Mouse (Mus musculus) CD8-positive naive resting alpha-beta T cell, adult 2 months (primary cell): ENCODE data around the gene Olfr543.

Source experiments
- DNase-seq, 2 experiments: peaks; one replicate each; pipeline ENCODE4 v3.0.0; 2022; ENCODE audit warnings: low read depth in 2 of 2, low spot score in 2 of 2

The Olfr543 gene

GRCm38 (mm10) chr7:102477377-102477776 is 4.1 kb downstream of the Olfr543 start:
- no peak for DNase-seq

GRCm38 (mm10) chr7:102476601-102477000 is 4.9 kb downstream of the Olfr543 start:
- DNase-seq: no peak

GRCm38 (mm10) chr7:102472675-102473074 is 8.8 kb downstream of the Olfr543 start:
- no peak for DNase-seq

- DNase-seq: no peak
Measured at GRCm38 (mm10) chr7:102467566-102467965, 13.9 kb downstream of the Olfr543 start.

GRCm38 (mm10) chr7:102458618-102459380 is 22.7 kb downstream of the Olfr543 start:
- no peak for DNase-seq

- DNase-seq: no peak
Measured at GRCm38 (mm10) chr7:102446438-102446837, 35.0 kb downstream of the Olfr543 start.

- DNase-seq: no peak
Measured at GRCm38 (mm10) chr7:102444301-102444700, 37.2 kb downstream of the Olfr543 start.

GRCm38 (mm10) chr7:102442432-102442831 is 39.0 kb downstream of the Olfr543 start:
- DNase-seq: no peak

- DNase-seq: peak; percentile 84 to 89
Measured at GRCm38 (mm10) chr7:102441657-102442391, 39.7 kb downstream of the Olfr543 start, which contains the start of gene Rrm1. Rrm1 (plus strand) TSS chr7:102441695.

- DNase-seq: no peak
Measured at GRCm38 (mm10) chr7:102440822-102441656, 40.4 kb downstream of the Olfr543 start.

GRCm38 (mm10) chr7:102434344-102434743 is 47.1 kb downstream of the Olfr543 start:
- DNase-seq: no peak
